Mouse (Mus musculus): Measurements from ENCODE around the gene Sapcd1. TPM values are rescaled to one million over a fixed set of nuclear protein-coding genes. Genes with fewer than 3 reads are reported as not detected.

Gene Sapcd1
- polyA plus RNA-seq, 1 experiment from 2014 or later = 2.5 TPM

GRCm38 (mm10) chr17:35063466-35063865 lies 35.6 kb upstream of the Sapcd1 start:
- H3K36me3 ChIP-seq = peaks cover 30% of the 10 kb centered on the region
- WGBS = 88% methylated on average over 3 of the region's 3 CpGs
- peaks cover 67% of the 10 kb centered on the region for H3K27me3 ChIP-seq
- H3K4me2 ChIP-seq = no peak overlapping the region
- no peak overlapping the region for H3K4me3 ChIP-seq
- peak overlapping the region; percentile 36; the same call in 1 of the 2 replicates for H3K9ac ChIP-seq
- ATAC-seq (ENCODE audit: low FRiP score) = no peak
- H3K4me1 ChIP-seq (replicated peaks) = peaks cover 41% of the 10 kb centered on the region
- no peak overlapping the region for H3K27ac ChIP-seq
- H3K9me3 ChIP-seq = no peaks in the 10 kb centered on the region

GRCm38 (mm10) chr17:35061299-35061698 lies 33.5 kb upstream of the Sapcd1 start:
- WGBS = 88% methylated on average over 8 of the region's 8 CpGs
- peaks cover 31% of the 10 kb centered on the region for H3K36me3 ChIP-seq
- H3K4me2 ChIP-seq = no peak overlapping the region
- H3K9me3 ChIP-seq = no peaks in the 10 kb centered on the region
- ATAC-seq (ENCODE audit: low FRiP score) = no peak
- no peak overlapping the region for H3K4me3 ChIP-seq
- no peak overlapping the region; the same call in 1 of the 2 replicates for H3K9ac ChIP-seq
- H3K27me3 ChIP-seq = peaks cover 46% of the 10 kb centered on the region
- no peak overlapping the region for H3K27ac ChIP-seq
- peaks cover 45% of the 10 kb centered on the region for H3K4me1 ChIP-seq (replicated peaks)

DNA sequence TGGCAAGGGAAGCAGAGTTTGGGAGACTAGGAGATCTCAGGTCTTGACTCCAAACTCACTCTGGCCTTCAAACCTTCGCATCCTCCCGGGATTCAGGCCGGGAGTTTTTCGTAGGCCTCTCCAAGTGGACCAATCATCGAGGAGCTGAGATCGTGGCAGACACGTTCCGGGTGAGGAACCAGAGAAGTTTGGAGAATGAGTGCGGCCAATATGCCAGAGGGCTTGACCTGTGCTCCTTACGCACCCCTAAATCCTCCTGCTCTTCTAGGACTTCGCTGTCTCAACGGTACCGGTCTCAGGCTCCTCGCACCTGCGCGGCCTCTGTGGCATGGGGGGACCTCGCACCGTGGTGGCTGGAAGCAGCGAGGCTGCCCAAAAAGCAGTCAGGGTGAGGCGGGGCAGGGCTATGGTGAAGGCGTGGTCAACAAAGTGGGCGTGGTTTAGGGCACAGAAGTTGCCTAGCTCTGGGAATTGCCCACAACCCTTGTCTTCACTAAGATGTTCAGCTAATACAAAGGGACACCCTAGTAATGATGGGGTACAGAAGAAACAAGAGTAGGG lies 33.0 kb upstream of the Sapcd1 start:
- Histone ChIP-seq H3K9ac (peak overlapping the region; percentile 91), H3K4me2 (peak overlapping the region; percentile 88), H3K9me3 (no peaks in the 10 kb centered on the region), H3K4me1 (replicated peaks) (peaks cover 45% of the 10 kb centered on the region), H3K27ac (no peak overlapping the region), H3K27me3 (peaks cover 41% of the 10 kb centered on the region), H3K4me3 (peak overlapping the region; percentile 78), H3K36me3 (peaks cover 33% of the 10 kb centered on the region)
- WGBS = 53% methylated on average over 22 of the region's 22 CpGs
- ATAC-seq (ENCODE audit: low FRiP score) = no peak

DNA sequence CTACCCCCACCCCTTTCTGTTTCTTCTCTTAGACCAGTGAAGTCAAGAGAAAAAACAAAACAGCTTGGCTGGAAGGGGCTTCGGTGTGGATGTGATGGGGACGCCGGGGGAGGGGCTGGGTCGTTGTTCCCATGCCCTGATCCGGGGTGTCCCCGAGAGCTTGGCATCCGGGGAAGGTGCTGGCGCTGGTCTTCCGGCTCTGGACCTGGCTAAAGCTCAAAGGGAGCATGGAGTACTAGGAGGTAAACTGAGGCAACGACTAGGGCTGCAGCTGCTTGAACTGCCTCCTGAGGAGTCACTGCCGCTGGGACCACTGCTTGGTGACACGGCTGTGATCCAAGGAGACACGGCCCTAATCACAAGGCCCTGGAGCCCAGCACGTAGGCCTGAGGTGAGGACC lies 32.3 kb upstream of the Sapcd1 start:
- H3K4me2 ChIP-seq = peak overlapping the region; percentile 88
- no peak overlapping the region for H3K27ac ChIP-seq
- H3K9me3 ChIP-seq = no peaks in the 10 kb centered on the region
- peaks cover 39% of the 10 kb centered on the region for H3K4me1 ChIP-seq (replicated peaks)
- peak overlapping the region; percentile 78 for H3K4me3 ChIP-seq
- H3K9ac ChIP-seq = peak overlapping the region; percentile 91
- ATAC-seq (ENCODE audit: low FRiP score) = peak; percentile 25
- peaks cover 36% of the 10 kb centered on the region for H3K36me3 ChIP-seq
- peaks cover 34% of the 10 kb centered on the region for H3K27me3 ChIP-seq
- WGBS = 30% methylated on average over 14 of the region's 14 CpGs

- Histone ChIP-seq H3K4me1 (replicated peaks) (peaks cover 30% of the 10 kb centered on the region), H3K27me3 (peaks cover 25% of the 10 kb centered on the region), H3K9me3 (no peaks in the 10 kb centered on the region; the same call in 1 of the 2 replicates), H3K27ac (peak within 1 kb of the TSS; percentile 91), H3K36me3 (peaks cover 38% of the 10 kb centered on the region), H3K4me2 (peak within 1 kb of the TSS; percentile 88), H3K9ac (peak within 1 kb of the TSS; percentile 91), H3K4me3 (peak within 1 kb of the TSS; percentile 78)
- under 1% methylated on average over 57 of the region's 57 CpGs for WGBS
- peak; percentile 89 for ATAC-seq (ENCODE audit: low FRiP score)
Observed at GRCm38 (mm10) chr17:35058911-35059892, 31.4 kb upstream of the Sapcd1 start, which contains the start of gene Ddah2. Ddah2 (plus strand) TSS chr17:35059035.

- Histone ChIP-seq H3K4me2 (peak overlapping the region; percentile 88; the same call in 1 of the 2 replicates), H3K9me3 (no peaks in the 10 kb centered on the region; the same call in 1 of the 2 replicates), H3K27me3 (peaks cover 16% of the 10 kb centered on the region), H3K36me3 (peaks cover 38% of the 10 kb centered on the region), H3K9ac (peak overlapping the region; percentile 91), H3K27ac (peak overlapping the region; percentile 91), H3K4me3 (peak overlapping the region; percentile 78), H3K4me1 (replicated peaks) (peaks cover 29% of the 10 kb centered on the region)
- ATAC-seq (ENCODE audit: low FRiP score) = 0 out of 2 replicates have a peak, but pooled peaks have one; percentile 13
- WGBS = 68% methylated on average over 9 of the region's 9 CpGs
Observed at GRCm38 (mm10) chr17:35058316-35058715, 30.5 kb upstream of the Sapcd1 start.

- no peak overlapping the region for H3K4me3 ChIP-seq
- no peak for ATAC-seq (ENCODE audit: low FRiP score)
- H3K4me2 ChIP-seq = no peak overlapping the region
- peaks cover 39% of the 10 kb centered on the region for H3K4me1 ChIP-seq (replicated peaks)
- H3K9me3 ChIP-seq = no peaks in the 10 kb centered on the region; the same call in 1 of the 2 replicates
- no peak overlapping the region for H3K9ac ChIP-seq
- no peak overlapping the region for H3K27ac ChIP-seq
- WGBS = 82% methylated on average over 3 of the region's 3 CpGs
- H3K36me3 ChIP-seq = peaks cover 28% of the 10 kb centered on the region
- H3K27me3 ChIP-seq = peaks cover 7% of the 10 kb centered on the region
Observed at GRCm38 (mm10) chr17:35057090-35057489, 29.3 kb upstream of the Sapcd1 start.

- Histone ChIP-seq H3K4me2 (no peak overlapping the region), H3K36me3 (peaks cover 18% of the 10 kb centered on the region), H3K9ac (no peak overlapping the region), H3K4me1 (replicated peaks) (peaks cover 41% of the 10 kb centered on the region), H3K27ac (no peak overlapping the region), H3K4me3 (no peak overlapping the region), H3K9me3 (no peaks in the 10 kb centered on the region; the same call in 1 of the 2 replicates), H3K27me3 (no peaks in the 10 kb centered on the region)
- 92% methylated on average over 7 of the region's 7 CpGs for WGBS
- ATAC-seq (ENCODE audit: low FRiP score) = no peak
Observed at GRCm38 (mm10) chr17:35055691-35056495, 28.1 kb upstream of the Sapcd1 start.

GRCm38 (mm10) chr17:35052271-35052798 lies 24.5 kb upstream of the Sapcd1 start:
- no peak for ATAC-seq (ENCODE audit: low FRiP score)
- Histone ChIP-seq H3K36me3 (peaks cover 13% of the 10 kb centered on the region), H3K9me3 (no peaks in the 10 kb centered on the region; the same call in 1 of the 2 replicates), H3K27me3 (no peaks in the 10 kb centered on the region), H3K4me1 (replicated peaks) (peaks cover 38% of the 10 kb centered on the region), H3K9ac (peak overlapping the region; percentile 74), H3K4me2 (peak overlapping the region; percentile 61), H3K4me3 (no peak overlapping the region), H3K27ac (peak overlapping the region; percentile 90)
- 68% methylated on average over 12 of the region's 12 CpGs for WGBS

DNA sequence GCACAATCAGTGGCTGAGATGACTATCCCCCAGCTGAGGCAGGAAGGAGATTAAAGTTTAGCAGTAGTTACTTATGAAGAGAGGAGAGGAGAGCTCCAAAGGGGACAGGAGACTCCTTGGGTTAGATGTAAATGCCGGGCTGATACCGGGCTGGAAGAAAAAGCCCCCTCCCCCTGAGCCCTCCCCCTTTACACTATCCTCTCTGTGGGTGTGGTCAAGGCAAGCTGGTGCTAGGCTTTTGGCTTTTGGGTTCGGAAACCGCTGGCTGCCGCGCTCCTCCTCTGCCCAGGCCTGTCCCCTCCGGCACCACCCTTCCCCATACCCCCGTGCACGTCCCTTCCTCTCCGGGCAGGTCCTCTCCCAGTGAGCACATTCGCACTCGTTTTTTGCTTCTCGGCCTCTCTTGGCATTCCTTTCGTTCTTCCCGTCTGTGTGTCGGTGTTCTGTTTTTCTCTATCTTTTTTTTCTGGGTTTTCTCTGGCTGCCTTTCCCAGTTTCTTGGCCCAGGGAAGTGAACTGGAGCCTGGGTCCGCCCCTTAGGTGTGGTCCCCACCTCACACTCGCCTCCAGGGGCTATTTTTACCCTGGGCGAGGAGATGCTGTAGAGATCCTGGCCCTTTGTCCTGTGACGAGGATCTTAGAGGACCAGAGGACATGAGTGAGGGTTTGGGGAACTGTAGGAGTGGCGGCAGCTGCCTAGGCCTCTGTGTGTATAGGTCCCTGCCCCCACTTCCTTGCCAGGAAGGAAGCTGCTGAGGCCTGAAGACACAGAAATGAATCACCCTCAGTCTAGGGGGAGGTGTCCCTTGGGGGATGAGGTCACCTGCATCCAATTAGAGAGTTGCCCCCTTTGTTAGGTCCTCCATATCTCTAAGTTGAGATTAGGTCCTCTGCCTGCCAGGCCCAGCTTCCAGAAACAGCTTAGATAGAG lies 23.6 kb upstream of the Sapcd1 start:
- Histone ChIP-seq H3K4me2 (peak overlapping the region; percentile 61), H3K9me3 (no peaks in the 10 kb centered on the region; the same call in 1 of the 2 replicates), H3K27me3 (no peaks in the 10 kb centered on the region), H3K4me3 (peak overlapping the region; percentile 43), H3K4me1 (replicated peaks) (peaks cover 41% of the 10 kb centered on the region), H3K27ac (peak overlapping the region; percentile 90), H3K36me3 (peaks cover 13% of the 10 kb centered on the region), H3K9ac (peak overlapping the region; percentile 74)
- ATAC-seq (ENCODE audit: low FRiP score) = peak; percentile 44; the same call in 1 of the 2 replicates
- 4% methylated on average over 21 of the region's 21 CpGs for WGBS
